Mouse (Mus musculus): ENCODE measurements around the gene Ampd2. TPM values are rescaled to one million over a fixed set of nuclear protein-coding genes. Genes with fewer than 3 reads are reported as not detected.

Ampd2 gene
- polyA plus RNA-seq, 1 experiment from 2014 or later: 51.9 TPM

GRCm38 (mm10) chr3:108069231-108069870 is 17.1 kb downstream of the Ampd2 start:
- H3K9ac ChIP-seq (ENCODE audit: low read length): peak overlapping the region; percentile 26; the same call in 1 of the 2 replicates

GRCm38 (mm10) chr3:108068826-108069225 is 17.6 kb downstream of the Ampd2 start:
- H3K4me3 ChIP-seq (replicated peaks; ENCODE audit: low read length): no peak overlapping the region
- ATAC-seq (ENCODE audit: insufficient read depth, low FRiP score): no peak
- no peaks in the 10 kb centered on the region for H3K27me3 ChIP-seq (ENCODE audit: control insufficient read depth, insufficient read depth, low read length)
- H3K36me3 ChIP-seq (ENCODE audit: control insufficient read depth, insufficient read depth, low read length): no peaks in the 10 kb centered on the region
- H3K9ac ChIP-seq (ENCODE audit: low read length): peak overlapping the region; percentile 26; the same call in 1 of the 2 replicates
- 21% methylated on average over 1 of the region's 1 CpGs for WGBS
- peaks cover 7% of the 10 kb centered on the region for H3K4me1 ChIP-seq (ENCODE audit: control insufficient read depth, insufficient read depth, low read length)
- H3K9me3 ChIP-seq (replicated peaks; ENCODE audit: control insufficient read depth, low read length): no peaks in the 10 kb centered on the region
- H3K27ac ChIP-seq (ENCODE audit: low read length): peak overlapping the region; percentile 71; the same call in 1 of the 2 replicates
- H3K4me2 ChIP-seq (ENCODE audit: low read depth, low read length): no peak overlapping the region; the same call in 1 of the 2 replicates

More at GRCm38 (mm10) chr3:108069231-108069870, 17.1 kb downstream of the Ampd2 start:
- no peaks in the 10 kb centered on the region for H3K9me3 ChIP-seq (replicated peaks; ENCODE audit: control insufficient read depth, low read length)
- peak overlapping the region; percentile 11 for H3K4me3 ChIP-seq (replicated peaks; ENCODE audit: low read length)
- no peaks in the 10 kb centered on the region for H3K27me3 ChIP-seq (ENCODE audit: control insufficient read depth, insufficient read depth, low read length)
- WGBS: 58% methylated on average over 13 of the region's 13 CpGs
- H3K36me3 ChIP-seq (ENCODE audit: control insufficient read depth, insufficient read depth, low read length): no peaks in the 10 kb centered on the region
- peak; percentile 69 for ATAC-seq (ENCODE audit: insufficient read depth, low FRiP score)
- peak overlapping the region; percentile 71 for H3K27ac ChIP-seq (ENCODE audit: low read length)
- H3K4me2 ChIP-seq (ENCODE audit: low read depth, low read length): peak overlapping the region; percentile 34
- H3K4me1 ChIP-seq (ENCODE audit: control insufficient read depth, insufficient read depth, low read length): peaks cover 7% of the 10 kb centered on the region

GRCm38 (mm10) chr3:108067370-108067934 is 19.0 kb downstream of the Ampd2 start:
- Histone ChIP-seq H3K9me3 (replicated peaks; ENCODE audit: control insufficient read depth, low read length) (no peaks in the 10 kb centered on the region), H3K4me3 (replicated peaks; ENCODE audit: low read length) (no peak overlapping the region), H3K4me1 (ENCODE audit: control insufficient read depth, insufficient read depth, low read length) (peaks cover 7% of the 10 kb centered on the region), H3K4me2 (ENCODE audit: low read depth, low read length) (no peak overlapping the region), H3K27ac (ENCODE audit: low read length) (no peak overlapping the region), H3K27me3 (ENCODE audit: control insufficient read depth, insufficient read depth, low read length) (no peaks in the 10 kb centered on the region), H3K36me3 (ENCODE audit: control insufficient read depth, insufficient read depth, low read length) (no peaks in the 10 kb centered on the region), H3K9ac (ENCODE audit: low read length) (no peak overlapping the region)
- ATAC-seq (ENCODE audit: insufficient read depth, low FRiP score): peak; percentile 23; the same call in 1 of the 2 replicates
- 59% methylated on average over 6 of the region's 6 CpGs for WGBS

- no peak overlapping the region for H3K4me3 ChIP-seq (replicated peaks; ENCODE audit: low read length)
- H3K4me1 ChIP-seq (ENCODE audit: control insufficient read depth, insufficient read depth, low read length): peaks cover 7% of the 10 kb centered on the region
- H3K27me3 ChIP-seq (ENCODE audit: control insufficient read depth, insufficient read depth, low read length): no peaks in the 10 kb centered on the region
- no peak overlapping the region for H3K9ac ChIP-seq (ENCODE audit: low read length)
- H3K4me2 ChIP-seq (ENCODE audit: low read depth, low read length): no peak overlapping the region
- no peaks in the 10 kb centered on the region for H3K9me3 ChIP-seq (replicated peaks; ENCODE audit: control insufficient read depth, low read length)
- 80% methylated on average over 9 of the region's 9 CpGs for WGBS
- ATAC-seq (ENCODE audit: insufficient read depth, low FRiP score): no peak
- H3K27ac ChIP-seq (ENCODE audit: low read length): no peak overlapping the region
- H3K36me3 ChIP-seq (ENCODE audit: control insufficient read depth, insufficient read depth, low read length): no peaks in the 10 kb centered on the region
Observed at GRCm38 (mm10) chr3:108065551-108065950, 20.9 kb downstream of the Ampd2 start.

DNA sequence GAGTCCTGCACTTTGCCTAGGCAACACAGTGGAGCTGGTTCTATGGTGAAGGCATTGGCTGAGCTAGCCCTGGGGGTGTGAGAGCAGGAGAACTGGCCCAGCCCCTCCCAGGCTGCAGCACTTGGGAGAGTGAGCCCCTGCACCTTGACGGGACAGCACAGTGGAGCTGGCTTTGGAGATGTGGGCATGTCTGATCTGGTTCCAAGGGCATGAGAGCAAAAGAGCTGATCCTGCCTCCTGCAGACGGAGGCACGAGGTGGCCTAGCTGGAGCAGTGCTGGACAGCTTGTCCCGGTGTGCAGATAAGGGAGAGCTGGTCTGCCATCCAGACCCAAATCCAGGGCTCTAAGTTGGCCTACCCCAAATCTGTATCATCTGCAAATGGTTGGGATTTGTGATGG is 21.8 kb downstream of the Ampd2 start:
- WGBS: 61% methylated on average over 4 of the region's 4 CpGs
- no peak; the same call in 1 of the 2 replicates for ATAC-seq (ENCODE audit: insufficient read depth, low FRiP score)
- H3K4me3 ChIP-seq (replicated peaks; ENCODE audit: low read length): no peak overlapping the region

GRCm38 (mm10) chr3:108062648-108063047 is 23.8 kb downstream of the Ampd2 start:
- ATAC-seq (ENCODE audit: insufficient read depth, low FRiP score): no peak
- Histone ChIP-seq H3K4me1 (ENCODE audit: control insufficient read depth, insufficient read depth, low read length) (no peaks in the 10 kb centered on the region), H3K9ac (ENCODE audit: low read length) (no peak overlapping the region), H3K36me3 (ENCODE audit: control insufficient read depth, insufficient read depth, low read length) (no peaks in the 10 kb centered on the region), H3K27ac (ENCODE audit: low read length) (no peak overlapping the region), H3K27me3 (ENCODE audit: control insufficient read depth, insufficient read depth, low read length) (no peaks in the 10 kb centered on the region), H3K9me3 (replicated peaks; ENCODE audit: control insufficient read depth, low read length) (no peaks in the 10 kb centered on the region), H3K4me3 (replicated peaks; ENCODE audit: low read length) (no peak overlapping the region), H3K4me2 (ENCODE audit: low read depth, low read length) (no peak overlapping the region)
- WGBS: 76% methylated on average over 8 of the region's 8 CpGs

More for the DNA sequence above, 21.8 kb downstream of the Ampd2 start:
- H3K9me3 ChIP-seq (replicated peaks; ENCODE audit: control insufficient read depth, low read length): no peaks in the 10 kb centered on the region
- H3K27me3 ChIP-seq (ENCODE audit: control insufficient read depth, insufficient read depth, low read length): no peaks in the 10 kb centered on the region
- H3K4me1 ChIP-seq (ENCODE audit: control insufficient read depth, insufficient read depth, low read length): peaks cover 6% of the 10 kb centered on the region
- H3K36me3 ChIP-seq (ENCODE audit: control insufficient read depth, insufficient read depth, low read length): no peaks in the 10 kb centered on the region
- no peak overlapping the region for H3K9ac ChIP-seq (ENCODE audit: low read length)
- H3K27ac ChIP-seq (ENCODE audit: low read length): no peak overlapping the region
- no peak overlapping the region for H3K4me2 ChIP-seq (ENCODE audit: low read depth, low read length)

DNA sequence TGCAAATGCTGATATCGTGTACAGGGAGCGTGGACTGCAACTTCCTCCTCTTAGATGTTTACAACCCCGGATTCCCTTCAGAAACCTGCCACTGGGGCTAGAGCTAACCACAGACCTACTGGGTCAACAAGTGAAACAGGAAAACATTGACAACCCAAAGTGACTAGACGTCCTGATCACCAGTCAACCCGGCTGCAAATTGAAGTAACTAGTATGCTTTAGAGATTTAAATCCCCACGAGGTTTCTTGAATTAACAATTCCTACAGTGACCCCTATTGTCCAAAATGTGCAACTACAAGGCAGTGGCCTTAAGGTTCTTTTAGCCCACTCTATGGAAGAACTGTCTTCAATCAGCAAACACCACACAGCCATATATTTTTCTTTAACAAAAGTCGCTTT is 25.0 kb downstream of the Ampd2 start:
- peak overlapping the region; percentile 35 for H3K4me2 ChIP-seq (ENCODE audit: low read depth, low read length)
- WGBS: 15% methylated on average over 7 of the region's 7 CpGs
- H3K4me1 ChIP-seq (ENCODE audit: control insufficient read depth, insufficient read depth, low read length): no peaks in the 10 kb centered on the region
- 0 out of 2 replicates have a peak overlapping the region, but pooled peaks have one; percentile 31 for H3K9ac ChIP-seq (ENCODE audit: low read length)
- no peak overlapping the region for H3K27ac ChIP-seq (ENCODE audit: low read length)
- ATAC-seq (ENCODE audit: insufficient read depth, low FRiP score): 0 out of 2 replicates have a peak, but pooled peaks have one; percentile 18
- H3K36me3 ChIP-seq (ENCODE audit: control insufficient read depth, insufficient read depth, low read length): no peaks in the 10 kb centered on the region
- H3K4me3 ChIP-seq (replicated peaks; ENCODE audit: low read length): no peak overlapping the region
- H3K9me3 ChIP-seq (replicated peaks; ENCODE audit: control insufficient read depth, low read length): no peaks in the 10 kb centered on the region
- H3K27me3 ChIP-seq (ENCODE audit: control insufficient read depth, insufficient read depth, low read length): no peaks in the 10 kb centered on the region

DNA sequence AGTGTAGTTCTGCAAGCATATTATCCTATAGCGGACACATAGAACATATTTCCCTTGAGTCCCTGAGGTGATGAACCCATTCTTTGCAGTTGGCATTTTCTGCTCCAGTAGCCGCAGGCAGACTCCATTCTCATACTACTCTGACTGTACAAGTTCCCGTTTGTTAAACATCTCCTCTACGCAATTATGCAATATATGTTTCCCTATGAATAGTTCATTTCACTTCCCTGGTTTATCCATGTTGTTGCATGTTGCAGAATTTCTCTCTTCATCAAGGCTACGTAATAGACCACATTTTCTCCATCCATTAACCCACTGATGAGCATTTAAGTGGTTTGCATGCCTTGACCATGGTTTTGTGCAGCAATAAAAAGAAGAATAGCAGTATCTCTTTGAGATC is 36.0 kb downstream of the Ampd2 start:
- Histone ChIP-seq H3K27me3 (ENCODE audit: control insufficient read depth, insufficient read depth, low read length) (no peaks in the 10 kb centered on the region), H3K4me3 (replicated peaks; ENCODE audit: low read length) (no peak overlapping the region), H3K9me3 (replicated peaks; ENCODE audit: control insufficient read depth, low read length) (no peaks in the 10 kb centered on the region), H3K4me2 (ENCODE audit: low read depth, low read length) (no peak overlapping the region), H3K27ac (ENCODE audit: low read length) (no peak overlapping the region), H3K4me1 (ENCODE audit: control insufficient read depth, insufficient read depth, low read length) (no peaks in the 10 kb centered on the region), H3K36me3 (ENCODE audit: control insufficient read depth, insufficient read depth, low read length) (no peaks in the 10 kb centered on the region), H3K9ac (ENCODE audit: low read length) (no peak overlapping the region)
- ATAC-seq (ENCODE audit: insufficient read depth, low FRiP score): no peak
- WGBS: 88% methylated on average over 5 of the region's 5 CpGs

GRCm38 (mm10) chr3:108048306-108048705 is 38.1 kb downstream of the Ampd2 start:
- Histone ChIP-seq H3K9me3 (replicated peaks; ENCODE audit: control insufficient read depth, low read length) (no peaks in the 10 kb centered on the region), H3K4me1 (ENCODE audit: control insufficient read depth, insufficient read depth, low read length) (peaks cover 10% of the 10 kb centered on the region; the same call in 1 of the 2 replicates), H3K27me3 (ENCODE audit: control insufficient read depth, insufficient read depth, low read length) (no peaks in the 10 kb centered on the region), H3K4me2 (ENCODE audit: low read depth, low read length) (no peak overlapping the region), H3K4me3 (replicated peaks; ENCODE audit: low read length) (no peak overlapping the region), H3K36me3 (ENCODE audit: control insufficient read depth, insufficient read depth, low read length) (no peaks in the 10 kb centered on the region), H3K27ac (ENCODE audit: low read length) (no peak overlapping the region), H3K9ac (ENCODE audit: low read length) (no peak overlapping the region)
- WGBS: 53% methylated on average over 3 of the region's 3 CpGs
- ATAC-seq (ENCODE audit: insufficient read depth, low FRiP score): no peak

Measured in stomach, embryonic 16.5 days (tissue).